Mouse (Mus musculus): ENCODE measurements at regions not wholly inside any gene's neighbourhood (a gene's known extent, or its start where the extent isn't known, plus 50 kb on each side); places are given as distances from the start of the nearest gene placed in this dataset.

- WGBS = 52% methylated on average over 9 of the region's 9 CpGs
- H3K27ac ChIP-seq = no peak overlapping the region
- no peak for ATAC-seq (ENCODE audit: insufficient number of reproducible peaks, insufficient read depth, low FRiP score, low TSS enrichment, low read depth)
- no peak overlapping the region for H3K9ac ChIP-seq
- H3K36me3 ChIP-seq = no peaks in the 10 kb centered on the region
- no peak overlapping the region for H3K4me3 ChIP-seq
- 0 out of 2 replicates have a peak, but pooled peaks cover 8% of the 10 kb centered on the region for H3K4me1 ChIP-seq
- H3K27me3 ChIP-seq = no peaks in the 10 kb centered on the region
- 0 out of 2 replicates have a peak overlapping the region, but pooled peaks have one; percentile 14 for H3K4me2 ChIP-seq
- H3K9me3 ChIP-seq = no peaks in the 10 kb centered on the region
Observed at GRCm38 (mm10) chr13:110492296-110493001, 97.6 kb downstream of the Plk2 start.

DNA sequence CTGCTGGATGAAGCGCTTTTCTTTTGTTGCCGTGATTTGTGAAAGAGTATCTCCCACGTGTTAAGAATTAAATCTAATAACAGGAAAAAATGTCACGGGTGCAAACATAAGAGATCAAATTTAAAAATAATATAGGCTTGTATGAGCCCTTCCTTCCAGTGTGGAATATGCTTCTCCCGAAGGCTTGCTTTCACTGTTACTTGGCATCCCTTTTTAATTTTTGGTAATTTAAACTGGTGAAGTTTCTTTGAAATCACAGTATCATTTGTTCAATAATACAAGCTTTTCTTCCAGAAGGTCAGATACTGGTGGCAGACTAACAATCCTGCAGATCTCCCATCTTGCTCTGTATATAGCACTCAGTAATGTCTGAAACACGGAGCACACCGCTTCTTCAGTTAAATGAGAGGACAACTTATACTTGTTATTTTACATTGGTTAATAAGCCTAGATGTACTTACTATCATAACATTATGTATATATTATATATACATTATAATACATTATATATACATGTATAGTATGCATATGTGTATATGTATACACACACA is 98.2 kb downstream of the Plk2 start:
- Histone ChIP-seq H3K9me3 (no peaks in the 10 kb centered on the region), H3K4me3 (no peak overlapping the region), H3K9ac (no peak overlapping the region), H3K36me3 (no peaks in the 10 kb centered on the region), H3K4me2 (0 out of 2 replicates have a peak overlapping the region, but pooled peaks have one; percentile 14), H3K27me3 (no peaks in the 10 kb centered on the region), H3K4me1 (0 out of 2 replicates have a peak, but pooled peaks cover 8% of the 10 kb centered on the region), H3K27ac (no peak overlapping the region)
- no peak for ATAC-seq (ENCODE audit: insufficient number of reproducible peaks, insufficient read depth, low FRiP score, low TSS enrichment, low read depth)
- 49% methylated on average over 7 of the region's 7 CpGs for WGBS

DNA sequence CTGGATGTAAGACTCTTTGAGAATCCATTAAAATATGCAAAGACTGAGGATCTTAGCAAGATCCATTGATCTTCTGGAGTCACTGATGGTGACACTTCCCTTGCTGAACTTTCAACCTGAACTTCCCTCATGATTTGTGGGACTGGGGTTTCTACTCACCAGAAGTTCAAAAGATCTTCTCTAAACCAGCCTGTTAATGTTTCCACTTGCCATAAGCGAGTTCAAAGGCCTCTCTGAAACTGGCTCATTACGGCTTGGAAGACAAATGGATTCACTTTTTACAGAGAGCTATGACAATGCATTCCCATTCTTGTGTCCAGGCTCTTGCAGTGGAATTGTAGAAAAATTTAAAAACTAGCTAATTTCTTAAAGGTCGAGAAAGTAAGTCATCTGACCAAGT is 102.6 kb downstream of the Plk2 start:
- ATAC-seq (ENCODE audit: insufficient number of reproducible peaks, insufficient read depth, low FRiP score, low TSS enrichment, low read depth) = no peak
- 86% methylated on average over 3 of the region's 3 CpGs for WGBS
- no peak overlapping the region for H3K9ac ChIP-seq

GRCm38 (mm10) chr13:110507814-110508362 is 113.0 kb downstream of the Plk2 start:
- no peak overlapping the region for H3K9ac ChIP-seq
- H3K9me3 ChIP-seq = 0 out of 2 replicates have a peak, but pooled peaks cover 4% of the 10 kb centered on the region
- H3K27ac ChIP-seq = no peak overlapping the region
- H3K4me3 ChIP-seq = no peak overlapping the region
- H3K36me3 ChIP-seq = no peaks in the 10 kb centered on the region
- no peaks in the 10 kb centered on the region for H3K4me1 ChIP-seq
- no peaks in the 10 kb centered on the region for H3K27me3 ChIP-seq
- WGBS = 54% methylated on average over 1 of the region's 1 CpGs
- ATAC-seq (ENCODE audit: insufficient number of reproducible peaks, insufficient read depth, low FRiP score, low TSS enrichment, low read depth) = no peak
- no peak overlapping the region for H3K4me2 ChIP-seq

More for the DNA sequence above, 102.6 kb downstream of the Plk2 start:
- Histone ChIP-seq H3K36me3 (no peaks in the 10 kb centered on the region), H3K27me3 (no peaks in the 10 kb centered on the region), H3K9me3 (no peaks in the 10 kb centered on the region), H3K4me2 (no peak overlapping the region), H3K4me1 (0 out of 2 replicates have a peak, but pooled peaks cover 5% of the 10 kb centered on the region), H3K27ac (no peak overlapping the region), H3K4me3 (no peak overlapping the region)

DNA sequence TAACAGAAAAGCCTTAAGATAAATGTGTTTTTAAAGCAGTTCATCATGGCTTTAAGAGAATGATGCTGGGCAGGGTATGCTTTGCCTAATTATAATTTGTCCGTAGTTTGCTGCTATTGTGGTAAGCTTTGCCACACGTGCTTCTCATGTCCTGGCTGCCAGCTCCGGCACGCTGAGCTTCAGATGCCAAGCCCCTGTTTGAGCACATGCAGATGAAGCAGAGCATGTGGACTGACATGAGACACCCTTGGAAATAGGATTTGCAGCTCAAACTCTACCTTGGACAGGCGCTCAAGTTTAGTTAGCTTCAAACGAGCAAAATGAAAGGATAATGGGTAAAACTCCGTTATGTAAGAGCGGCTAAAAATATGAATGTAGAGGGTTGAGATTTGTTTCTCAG is 123.1 kb downstream of the Plk2 start:
- 84% methylated on average over 8 of the region's 8 CpGs for WGBS
- H3K9me3 ChIP-seq = no peaks in the 10 kb centered on the region
- no peaks in the 10 kb centered on the region for H3K27me3 ChIP-seq
- no peak overlapping the region for H3K27ac ChIP-seq
- no peaks in the 10 kb centered on the region for H3K4me1 ChIP-seq
- no peak for ATAC-seq (ENCODE audit: insufficient number of reproducible peaks, insufficient read depth, low FRiP score, low TSS enrichment, low read depth)
- H3K4me3 ChIP-seq = no peak overlapping the region
- H3K9ac ChIP-seq = no peak overlapping the region
- H3K36me3 ChIP-seq = no peaks in the 10 kb centered on the region
- no peak overlapping the region for H3K4me2 ChIP-seq

GRCm38 (mm10) chr13:110522974-110523373 is 128.1 kb downstream of the Plk2 start:
- ATAC-seq (ENCODE audit: insufficient number of reproducible peaks, insufficient read depth, low FRiP score, low TSS enrichment, low read depth) = no peak
- Histone ChIP-seq H3K4me3 (no peak overlapping the region), H3K9me3 (no peaks in the 10 kb centered on the region), H3K4me1 (no peaks in the 10 kb centered on the region), H3K4me2 (no peak overlapping the region), H3K27me3 (no peaks in the 10 kb centered on the region), H3K36me3 (no peaks in the 10 kb centered on the region), H3K9ac (no peak overlapping the region), H3K27ac (no peak overlapping the region)
- 88% methylated on average over 4 of the region's 4 CpGs for WGBS

DNA sequence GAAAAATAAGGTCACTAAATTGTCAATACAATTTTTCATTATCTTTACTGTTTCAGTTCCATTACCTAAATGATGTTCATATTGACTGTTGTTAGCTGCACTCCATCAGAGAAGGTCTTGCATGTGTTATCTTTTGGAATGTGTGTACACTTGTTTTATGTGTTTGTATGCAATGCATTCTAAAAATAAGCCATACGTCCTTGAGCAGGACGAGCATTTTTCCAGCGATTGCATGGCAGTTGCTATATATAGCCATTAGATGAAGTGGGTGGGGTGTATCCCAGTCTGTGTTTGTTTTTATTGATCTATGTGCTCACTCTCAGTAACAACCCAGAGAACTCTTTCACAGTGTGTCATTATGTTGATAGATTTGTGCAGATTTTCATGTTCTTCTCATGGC is 132.8 kb downstream of the Plk2 start:
- WGBS = 78% methylated on average over 3 of the region's 3 CpGs
- no peaks in the 10 kb centered on the region for H3K4me1 ChIP-seq
- ATAC-seq (ENCODE audit: insufficient number of reproducible peaks, insufficient read depth, low FRiP score, low TSS enrichment, low read depth) = no peak

GRCm38 (mm10) chr13:110529624-110530023 is 134.8 kb downstream of the Plk2 start:
- ATAC-seq (ENCODE audit: insufficient number of reproducible peaks, insufficient read depth, low FRiP score, low TSS enrichment, low read depth) = no peak
- Histone ChIP-seq H3K9ac (no peak overlapping the region), H3K4me3 (no peak overlapping the region), H3K9me3 (no peaks in the 10 kb centered on the region; the same call in 1 of the 2 replicates), H3K36me3 (no peaks in the 10 kb centered on the region), H3K27ac (no peak overlapping the region), H3K4me2 (no peak overlapping the region), H3K4me1 (no peaks in the 10 kb centered on the region), H3K27me3 (no peaks in the 10 kb centered on the region)
- WGBS = 91% methylated on average over 4 of the region's 4 CpGs

More for the DNA sequence above, 132.8 kb downstream of the Plk2 start:
- Histone ChIP-seq H3K9ac (no peak overlapping the region), H3K27ac (no peak overlapping the region), H3K36me3 (no peaks in the 10 kb centered on the region), H3K9me3 (no peaks in the 10 kb centered on the region; the same call in 1 of the 2 replicates), H3K27me3 (no peaks in the 10 kb centered on the region), H3K4me3 (no peak overlapping the region), H3K4me2 (no peak overlapping the region)

DNA sequence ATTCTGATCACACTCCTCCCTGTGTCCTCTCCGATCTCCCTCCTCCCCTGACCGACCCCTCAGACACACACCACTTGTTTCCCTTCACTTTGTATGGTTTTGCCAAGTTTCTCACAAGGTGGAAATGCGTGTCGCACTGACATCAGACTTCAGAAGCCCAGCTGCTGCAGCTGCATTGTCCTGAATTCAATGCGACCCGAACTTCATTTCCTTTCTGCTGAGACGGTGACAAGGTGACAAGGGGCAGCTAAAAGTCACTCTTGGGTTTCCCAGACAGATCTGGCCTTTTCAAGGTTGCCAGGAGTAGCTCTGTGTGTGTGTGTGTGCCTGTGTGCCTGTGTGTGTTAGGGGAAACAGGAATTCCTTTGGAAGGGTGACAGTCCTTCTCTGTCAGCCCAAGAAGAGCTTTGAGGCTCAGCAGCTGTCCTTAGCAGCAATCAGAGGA is 139.5 kb downstream of the Plk2 start:
- Histone ChIP-seq H3K27ac (no peak overlapping the region), H3K4me2 (no peak overlapping the region), H3K9ac (no peak overlapping the region), H3K9me3 (no peaks in the 10 kb centered on the region), H3K27me3 (no peaks in the 10 kb centered on the region), H3K4me1 (no peaks in the 10 kb centered on the region), H3K4me3 (no peak overlapping the region), H3K36me3 (no peaks in the 10 kb centered on the region)
- no peak for ATAC-seq (ENCODE audit: insufficient number of reproducible peaks, insufficient read depth, low FRiP score, low TSS enrichment, low read depth)
- WGBS = 60% methylated on average over 7 of the region's 7 CpGs

DNA sequence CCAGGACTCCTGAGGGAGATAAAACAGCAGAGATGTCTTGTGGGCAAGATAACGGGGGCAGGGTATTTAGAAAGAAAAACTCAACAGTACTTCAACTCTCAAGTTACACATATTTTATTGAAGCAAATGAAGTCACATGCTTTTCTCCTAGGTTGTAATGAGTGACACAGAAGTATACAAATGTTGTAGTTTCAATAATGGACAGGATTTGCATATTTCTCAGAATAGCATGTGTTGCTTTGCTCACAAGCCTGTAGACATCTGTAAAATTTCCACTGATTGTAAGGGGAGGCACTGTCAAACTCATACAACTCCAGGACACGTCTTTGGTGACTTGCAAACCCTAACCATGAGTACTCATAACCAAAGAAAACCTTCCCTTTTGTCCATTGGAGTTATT is 140.9 kb downstream of the Plk2 start:
- ATAC-seq (ENCODE audit: insufficient number of reproducible peaks, insufficient read depth, low FRiP score, low TSS enrichment, low read depth) = no peak
- 61% methylated on average over 2 of the region's 2 CpGs for WGBS

DNA sequence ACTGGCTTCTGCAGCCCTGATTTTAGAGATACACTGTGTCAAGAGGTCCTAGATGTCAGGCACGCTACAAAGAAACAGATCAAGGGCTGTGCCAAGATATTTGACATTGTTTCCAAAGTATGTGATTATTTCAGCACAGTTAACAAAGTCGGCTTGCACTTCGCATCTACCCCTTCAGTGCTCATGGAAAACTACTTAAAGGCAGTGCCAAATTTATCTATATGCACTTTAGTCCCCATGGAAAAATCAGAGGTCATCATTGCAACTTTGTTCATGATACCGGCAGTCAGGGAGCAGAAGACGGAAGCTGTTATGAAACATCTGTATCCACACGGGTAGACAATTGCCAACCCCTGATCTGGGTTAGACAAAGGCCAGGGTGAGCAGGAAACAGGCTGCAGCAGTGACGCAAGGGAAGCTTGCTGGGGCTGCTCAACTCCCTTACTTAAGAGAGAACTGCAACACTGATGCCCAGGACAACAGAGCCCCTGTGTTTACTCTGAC is 143.2 kb downstream of the Plk2 start:
- WGBS = 55% methylated on average over 7 of the region's 7 CpGs
- Histone ChIP-seq H3K4me3 (no peak overlapping the region), H3K27me3 (no peaks in the 10 kb centered on the region), H3K9ac (no peak overlapping the region), H3K27ac (no peak overlapping the region), H3K9me3 (no peaks in the 10 kb centered on the region), H3K36me3 (no peaks in the 10 kb centered on the region), H3K4me2 (no peak overlapping the region), H3K4me1 (peaks cover 9% of the 10 kb centered on the region; the same call in 1 of the 2 replicates)
- no peak for ATAC-seq (ENCODE audit: insufficient number of reproducible peaks, insufficient read depth, low FRiP score, low TSS enrichment, low read depth)

More for the DNA sequence above, 140.9 kb downstream of the Plk2 start:
- Histone ChIP-seq H3K4me3 (no peak overlapping the region), H3K27me3 (no peaks in the 10 kb centered on the region), H3K4me1 (0 out of 2 replicates have a peak, but pooled peaks cover 4% of the 10 kb centered on the region), H3K36me3 (no peaks in the 10 kb centered on the region), H3K9me3 (no peaks in the 10 kb centered on the region), H3K4me2 (no peak overlapping the region), H3K27ac (no peak overlapping the region), H3K9ac (no peak overlapping the region)

Measured in embryonic facial prominence, embryonic 13.5 days (tissue).